Comparison of ENCODE assay signal across 8 mouse cellular contexts in genomic region chr6:8770341-8770740, GRCm38 (mm10). TPM values are rescaled to one million over a fixed set of nuclear protein-coding genes. Genes with fewer than 3 reads are reported as not detected.
DNase-seq lines count a peak whose midpoint lies in the region; ATAC-seq lines count a peak whose summit lies in the region.

No protein-coding gene starts in this region.

- no peak overlapping the region for H3K4me2 ChIP-seq in forebrain, embryonic 11.5 days (ENCODE audit: low read depth, low read length, severe bottlenecking)
- H3K4me2 ChIP-seq in forebrain, embryonic 16.5 days (ENCODE audit: low read length), result no peak overlapping the region
- H3K4me2 ChIP-seq in kidney, embryonic 16.5 days (replicated peaks; ENCODE audit: low read depth, low read length), result no peak overlapping the region

- H3K36me3 ChIP-seq in forebrain, embryonic 11.5 days (ENCODE audit: control insufficient read depth, insufficient read depth, low read length), result no peaks in the 10 kb centered on the region
- no peaks in the 10 kb centered on the region for H3K36me3 ChIP-seq in forebrain, embryonic 16.5 days (ENCODE audit: control insufficient read depth, insufficient read depth)
- no peaks in the 10 kb centered on the region for H3K36me3 ChIP-seq in kidney, embryonic 16.5 days (ENCODE audit: insufficient read depth, low read length)

- 0 out of 2 replicates have a peak, but pooled peaks have one; percentile 12 for ATAC-seq in forebrain, embryonic 11.5 days (replicated peaks; ENCODE audit: low FRiP score)
- ATAC-seq in forebrain, embryonic 16.5 days, result no peak
- peak; percentile 57 for ATAC-seq in common myeloid progenitor, adult 5-6 weeks (replicated peaks; ENCODE audit: low read depth, poor library complexity, severe bottlenecking)
- ATAC-seq in kidney, embryonic 16.5 days (ENCODE audit: low FRiP score, low TSS enrichment), result peak; percentile 63; the same call in 1 of the 2 replicates

- DNase-seq in forebrain, embryonic 11.5 days (ENCODE audit: low spot score), result no peak
- DNase-seq in lung, postnatal 25 days (ENCODE audit: low spot score), result peak; percentile 44
- DNase-seq in right cerebral cortex, postnatal 14 days, result no peak
- DNase-seq in gastrocnemius, postnatal 36 days, result no peak
- DNase-seq in retina, embryonic 14.5 days (ENCODE audit: low spot score), result no peak

- 71% methylated on average over 10 of the region's 10 CpGs for WGBS in forebrain, embryonic 11.5 days
- WGBS in forebrain, embryonic 16.5 days, result 65% methylated on average over 10 of the region's 10 CpGs
- WGBS in kidney, embryonic 16.5 days, result 54% methylated on average over 10 of the region's 10 CpGs

- intact Hi-C loops in gastrocnemius, postnatal 36 days (cut with DNase I), result no loop called here

- H3K27me3 ChIP-seq in forebrain, embryonic 11.5 days (ENCODE audit: control insufficient read depth, insufficient read depth, low read length), result no peaks in the 10 kb centered on the region
- no peaks in the 10 kb centered on the region for H3K27me3 ChIP-seq in forebrain, embryonic 16.5 days (replicated peaks; ENCODE audit: control insufficient read depth, insufficient read depth, low read length)
- no peaks in the 10 kb centered on the region for H3K27me3 ChIP-seq in kidney, embryonic 16.5 days (ENCODE audit: insufficient read depth, low read length)

- no peak overlapping the region for H3K27ac ChIP-seq in forebrain, embryonic 11.5 days (ENCODE audit: low read depth, low read length)
- H3K27ac ChIP-seq in forebrain, embryonic 16.5 days (ENCODE audit: low read length), result no peak overlapping the region
- H3K27ac ChIP-seq in kidney, embryonic 16.5 days (ENCODE audit: low read length), result peak overlapping the region; percentile 39; the same call in 1 of the 2 replicates

- no peak overlapping the region for H3K4me3 ChIP-seq in forebrain, embryonic 11.5 days (ENCODE audit: low read depth, low read length)
- no peak overlapping the region for H3K4me3 ChIP-seq in forebrain, embryonic 16.5 days (replicated peaks; ENCODE audit: low read length)
- no peak overlapping the region for H3K4me3 ChIP-seq in kidney, embryonic 16.5 days (ENCODE audit: low read length)

- no peak overlapping the region for H3K9ac ChIP-seq in forebrain, embryonic 11.5 days (ENCODE audit: low read length)
- H3K9ac ChIP-seq in forebrain, embryonic 16.5 days (replicated peaks; ENCODE audit: low read depth, low read length), result no peak overlapping the region
- H3K9ac ChIP-seq in kidney, embryonic 16.5 days (replicated peaks; ENCODE audit: low read length), result no peak overlapping the region

- no peaks in the 10 kb centered on the region; the same call in 1 of the 2 replicates for H3K4me1 ChIP-seq in forebrain, embryonic 11.5 days (replicated peaks; ENCODE audit: control insufficient read depth, insufficient read depth, low read length)
- H3K4me1 ChIP-seq in forebrain, embryonic 16.5 days (replicated peaks; ENCODE audit: control insufficient read depth, insufficient read depth, low read length), result no peaks in the 10 kb centered on the region
- H3K4me1 ChIP-seq in kidney, embryonic 16.5 days (ENCODE audit: insufficient read depth, low read length), result peaks cover 7% of the 10 kb centered on the region; the same call in 1 of the 2 replicates

- no peaks in the 10 kb centered on the region for H3K9me3 ChIP-seq in forebrain, embryonic 11.5 days (ENCODE audit: control insufficient read depth, low read length)
- no peaks in the 10 kb centered on the region for H3K9me3 ChIP-seq in forebrain, embryonic 16.5 days (ENCODE audit: control insufficient read depth, low read length)
- no peaks in the 10 kb centered on the region for H3K9me3 ChIP-seq in kidney, embryonic 16.5 days (ENCODE audit: low read length)

RNA-seq across cellular contexts. Expression of gene Ica1, which starts 7.9 kb away (rescaled TPM):
- polyA plus RNA-seq in forebrain, embryonic 11.5 days (2014; fragmentation: Nextera tagmentation; extraction: Ambion mirVana), result 11.6 and 13.2 TPM in 2 replicates
- 51.6 and 55.6 TPM in 2 replicates for polyA plus RNA-seq in forebrain, embryonic 16.5 days (2015; fragmentation: Nextera tagmentation; extraction: Ambion mirVana)
- total RNA-seq in common myeloid progenitor, adult 5-6 weeks (2017), result 27.6 and 28.1 TPM in 2 replicates
- polyA plus RNA-seq in kidney, embryonic 16.5 days (2015; fragmentation: Nextera tagmentation; extraction: Ambion mirVana), result 30.4 and 31.8 TPM in 2 replicates
- 1 to 10 TPM in 1 of 2 experiments, under 1 TPM in 1; 0.94 to 1.4 TPM for total RNA-seq in gastrocnemius, postnatal 36 days (2021)
